Mouse (Mus musculus): ENCODE results near the gene Map2. TPM values are rescaled to one million over a fixed set of nuclear protein-coding genes. Genes with fewer than 3 reads are reported as not detected.

The Map2 gene
- polyA plus RNA-seq, 1 experiment from 2014 or later, result 12.7 TPM

- WGBS, result 80% methylated on average over 2 of the region's 2 CpGs
- no peak overlapping the region for H3K27ac ChIP-seq (ENCODE audit: low read depth)
- no peak overlapping the region for H3K9ac ChIP-seq (ENCODE audit: low read length)
- no peaks in the 10 kb centered on the region for H3K36me3 ChIP-seq (ENCODE audit: control insufficient read depth, insufficient read depth, low read length)
- no peak for DNase-seq (ENCODE audit: low spot score)
- ATAC-seq (replicated peaks; ENCODE audit: low FRiP score, low TSS enrichment, low read depth), result no peak
- no peak overlapping the region for H3K4me3 ChIP-seq (ENCODE audit: low read depth, low read length)
- no peak overlapping the region for H3K4me2 ChIP-seq (ENCODE audit: low read length)
- H3K4me1 ChIP-seq (replicated peaks; ENCODE audit: control insufficient read depth, insufficient read depth, low read length), result no peaks in the 10 kb centered on the region
- H3K9me3 ChIP-seq (ENCODE audit: control insufficient read depth, low read length), result no peaks in the 10 kb centered on the region
- no peaks in the 10 kb centered on the region for H3K27me3 ChIP-seq (replicated peaks; ENCODE audit: control insufficient read depth, insufficient read depth, low read length)
Observed at GRCm38 (mm10) chr1:66371371-66371770, 196.3 kb downstream of the Map2 start.

GRCm38 (mm10) chr1:66386321-66386720, 211.2 kb downstream of the Map2 start:
- Histone ChIP-seq H3K27ac (ENCODE audit: low read depth) (no peak overlapping the region), H3K9ac (ENCODE audit: low read length) (no peak overlapping the region), H3K4me2 (ENCODE audit: low read length) (no peak overlapping the region), H3K36me3 (ENCODE audit: control insufficient read depth, insufficient read depth, low read length) (no peaks in the 10 kb centered on the region), H3K4me3 (ENCODE audit: low read depth, low read length) (no peak overlapping the region), H3K9me3 (ENCODE audit: control insufficient read depth, low read length) (no peaks in the 10 kb centered on the region), H3K4me1 (replicated peaks; ENCODE audit: control insufficient read depth, insufficient read depth, low read length) (no peaks in the 10 kb centered on the region), H3K27me3 (replicated peaks; ENCODE audit: control insufficient read depth, insufficient read depth, low read length) (no peaks in the 10 kb centered on the region)
- ATAC-seq (replicated peaks; ENCODE audit: low FRiP score, low TSS enrichment, low read depth), result no peak
- no peak for DNase-seq (ENCODE audit: low spot score)
- WGBS, result 92% methylated on average over 4 of the region's 4 CpGs

- WGBS, result 76% methylated on average over 10 of the region's 10 CpGs
- no peaks in the 10 kb centered on the region for H3K36me3 ChIP-seq (ENCODE audit: control insufficient read depth, insufficient read depth, low read length)
- no peaks in the 10 kb centered on the region for H3K4me1 ChIP-seq (replicated peaks; ENCODE audit: control insufficient read depth, insufficient read depth, low read length)
- no peaks in the 10 kb centered on the region for H3K27me3 ChIP-seq (replicated peaks; ENCODE audit: control insufficient read depth, insufficient read depth, low read length)
- no peak overlapping the region for H3K27ac ChIP-seq (ENCODE audit: low read depth)
- no peak overlapping the region for H3K4me3 ChIP-seq (ENCODE audit: low read depth, low read length)
- H3K9ac ChIP-seq (ENCODE audit: low read length), result no peak overlapping the region
- ATAC-seq (replicated peaks; ENCODE audit: low FRiP score, low TSS enrichment, low read depth) (no peak), DNase-seq (ENCODE audit: low spot score) (no peak)
- H3K9me3 ChIP-seq (ENCODE audit: control insufficient read depth, low read length), result no peaks in the 10 kb centered on the region
- no peak overlapping the region for H3K4me2 ChIP-seq (ENCODE audit: low read length)
Observed at GRCm38 (mm10) chr1:66386751-66387452, 211.8 kb downstream of the Map2 start.

- Histone ChIP-seq H3K36me3 (ENCODE audit: control insufficient read depth, insufficient read depth, low read length) (no peaks in the 10 kb centered on the region), H3K9me3 (ENCODE audit: control insufficient read depth, low read length) (no peaks in the 10 kb centered on the region), H3K27me3 (replicated peaks; ENCODE audit: control insufficient read depth, insufficient read depth, low read length) (no peaks in the 10 kb centered on the region), H3K9ac (ENCODE audit: low read length) (no peak overlapping the region), H3K4me2 (ENCODE audit: low read length) (no peak overlapping the region), H3K4me1 (replicated peaks; ENCODE audit: control insufficient read depth, insufficient read depth, low read length) (no peaks in the 10 kb centered on the region), H3K4me3 (ENCODE audit: low read depth, low read length) (no peak overlapping the region), H3K27ac (ENCODE audit: low read depth) (no peak overlapping the region)
- DNase-seq (ENCODE audit: low spot score) (no peak), ATAC-seq (replicated peaks; ENCODE audit: low FRiP score, low TSS enrichment, low read depth) (no peak)
- WGBS, result 72% methylated on average over 8 of the region's 8 CpGs
Observed at GRCm38 (mm10) chr1:66388561-66388960, 213.5 kb downstream of the Map2 start.

- Histone ChIP-seq H3K4me1 (replicated peaks; ENCODE audit: control insufficient read depth, insufficient read depth, low read length) (no peaks in the 10 kb centered on the region), H3K4me2 (ENCODE audit: low read length) (no peak overlapping the region), H3K27me3 (replicated peaks; ENCODE audit: control insufficient read depth, insufficient read depth, low read length) (no peaks in the 10 kb centered on the region), H3K4me3 (ENCODE audit: low read depth, low read length) (no peak overlapping the region), H3K9me3 (ENCODE audit: control insufficient read depth, low read length) (no peaks in the 10 kb centered on the region), H3K9ac (ENCODE audit: low read length) (no peak overlapping the region), H3K36me3 (ENCODE audit: control insufficient read depth, insufficient read depth, low read length) (no peaks in the 10 kb centered on the region), H3K27ac (ENCODE audit: low read depth) (no peak overlapping the region)
- DNase-seq (ENCODE audit: low spot score) (no peak), ATAC-seq (replicated peaks; ENCODE audit: low FRiP score, low TSS enrichment, low read depth) (no peak)
- 29% methylated on average over 8 of the region's 8 CpGs for WGBS
Observed at GRCm38 (mm10) chr1:66394944-66395637, 220.0 kb downstream of the Map2 start.

- H3K9ac ChIP-seq (ENCODE audit: low read length), result no peak overlapping the region
- 80% methylated on average over 2 of the region's 2 CpGs for WGBS
Observed at GRCm38 (mm10) chr1:66395826-66396225, 220.8 kb downstream of the Map2 start.

GRCm38 (mm10) chr1:66401902-66402301, 226.8 kb downstream of the Map2 start:
- Histone ChIP-seq H3K36me3 (ENCODE audit: control insufficient read depth, insufficient read depth, low read length) (no peaks in the 10 kb centered on the region), H3K4me3 (ENCODE audit: low read depth, low read length) (no peak overlapping the region), H3K27me3 (replicated peaks; ENCODE audit: control insufficient read depth, insufficient read depth, low read length) (no peaks in the 10 kb centered on the region), H3K9me3 (ENCODE audit: control insufficient read depth, low read length) (no peaks in the 10 kb centered on the region), H3K4me1 (replicated peaks; ENCODE audit: control insufficient read depth, insufficient read depth, low read length) (no peaks in the 10 kb centered on the region), H3K27ac (ENCODE audit: low read depth) (no peak overlapping the region), H3K4me2 (ENCODE audit: low read length) (no peak overlapping the region), H3K9ac (ENCODE audit: low read length) (no peak overlapping the region)
- DNase-seq (ENCODE audit: low spot score) (no peak), ATAC-seq (replicated peaks; ENCODE audit: low FRiP score, low TSS enrichment, low read depth) (no peak)
- 86% methylated on average over 9 of the region's 9 CpGs for WGBS

More at GRCm38 (mm10) chr1:66395826-66396225, 220.8 kb downstream of the Map2 start:
- Histone ChIP-seq H3K4me2 (ENCODE audit: low read length) (no peak overlapping the region), H3K27me3 (replicated peaks; ENCODE audit: control insufficient read depth, insufficient read depth, low read length) (no peaks in the 10 kb centered on the region), H3K9me3 (ENCODE audit: control insufficient read depth, low read length) (no peaks in the 10 kb centered on the region), H3K4me1 (replicated peaks; ENCODE audit: control insufficient read depth, insufficient read depth, low read length) (no peaks in the 10 kb centered on the region), H3K36me3 (ENCODE audit: control insufficient read depth, insufficient read depth, low read length) (no peaks in the 10 kb centered on the region), H3K4me3 (ENCODE audit: low read depth, low read length) (no peak overlapping the region), H3K27ac (ENCODE audit: low read depth) (no peak overlapping the region)
- DNase-seq (ENCODE audit: low spot score) (no peak), ATAC-seq (replicated peaks; ENCODE audit: low FRiP score, low TSS enrichment, low read depth) (no peak)

GRCm38 (mm10) chr1:66407270-66407967, 232.3 kb downstream of the Map2 start:
- H3K9ac ChIP-seq (ENCODE audit: low read length), result no peak overlapping the region
- WGBS, result 73% methylated on average over 13 of the region's 13 CpGs
- H3K9me3 ChIP-seq (ENCODE audit: control insufficient read depth, low read length), result no peaks in the 10 kb centered on the region
- H3K27ac ChIP-seq (ENCODE audit: low read depth), result no peak overlapping the region
- no peaks in the 10 kb centered on the region for H3K27me3 ChIP-seq (replicated peaks; ENCODE audit: control insufficient read depth, insufficient read depth, low read length)
- DNase-seq (ENCODE audit: low spot score) (no peak), ATAC-seq (replicated peaks; ENCODE audit: low FRiP score, low TSS enrichment, low read depth) (no peak)
- H3K36me3 ChIP-seq (ENCODE audit: control insufficient read depth, insufficient read depth, low read length), result no peaks in the 10 kb centered on the region
- no peak overlapping the region for H3K4me3 ChIP-seq (ENCODE audit: low read depth, low read length)
- no peak overlapping the region for H3K4me2 ChIP-seq (ENCODE audit: low read length)
- no peaks in the 10 kb centered on the region for H3K4me1 ChIP-seq (replicated peaks; ENCODE audit: control insufficient read depth, insufficient read depth, low read length)
